Mouse (Mus musculus): ENCODE measurements around the gene Rhod. TPM values are rescaled to one million over a fixed set of nuclear protein-coding genes. Genes with fewer than 3 reads are reported as not detected.
A peak's percentile ranks its signal among the peaks of the same experiment; 100 is the strongest.
"Not testable (repeated sequence)": the region's sequence is repeated elsewhere in the genome, so short reads cannot be mapped to it uniquely, and the experiment has no call there.

Rhod gene
- polyA plus RNA-seq, 2 experiments from 2014 or later: 2.6 to 3.2 TPM

- no peak for ATAC-seq
Measured at GRCm38 (mm10) chr19:4398959-4399358, 40.3 kb downstream of the Rhod start.

GRCm38 (mm10) chr19:4398630-4398948, 40.6 kb downstream of the Rhod start:
- no peak for ATAC-seq

GRCm38 (mm10) chr19:4397798-4398629, 41.2 kb downstream of the Rhod start, which contains the start of gene Kdm2a:
Gene Kdm2a (minus strand): TSS chr19:4398285.
- peak; percentile 22 for ATAC-seq

- ATAC-seq: peak; percentile 84
Measured at GRCm38 (mm10) chr19:4396998-4397797, 42.0 kb downstream of the Rhod start.

GRCm38 (mm10) chr19:4396081-4396997, 42.9 kb downstream of the Rhod start:
- peak; percentile 24 for ATAC-seq

- ATAC-seq: no peak
Measured at GRCm38 (mm10) chr19:4387276-4387675, 52.0 kb downstream of the Rhod start.

- ATAC-seq: no peak
Measured at GRCm38 (mm10) chr19:4385026-4385425, 54.2 kb downstream of the Rhod start.

GRCm38 (mm10) chr19:4384322-4384721, 54.9 kb downstream of the Rhod start:
- no peak for ATAC-seq

- no peak for ATAC-seq
Measured at GRCm38 (mm10) chr19:4383306-4383705, 55.9 kb downstream of the Rhod start.

GRCm38 (mm10) chr19:4382303-4382702, 56.9 kb downstream of the Rhod start:
- ATAC-seq: not testable (repeated sequence)

Other genes starting within 250 kb of the Rhod start
- gene Tbc1d10c, start 248.1 kb downstream of the Rhod start, polyA plus RNA-seq (2017; shearing (Covaris generic)): 100 to 1,000 TPM; 594 to 924 TPM
- gene Ppp1ca, start 247.4 kb downstream of the Rhod start, polyA plus RNA-seq (2017; shearing (Covaris generic)): 100 to 1,000 TPM; 835 to 936 TPM
- 10 to 100 TPM; 63.6 to 83.6 TPM for gene Rad9a, start 237.8 kb downstream of the Rhod start, polyA plus RNA-seq (2017; shearing (Covaris generic))
- gene Clcf1, start 225.2 kb downstream of the Rhod start, polyA plus RNA-seq (2017; shearing (Covaris generic)): 10 to 100 TPM; 35.0 to 46.5 TPM
- not detected for gene AC109138.7, start 225.1 kb downstream of the Rhod start, polyA plus RNA-seq (2017; shearing (Covaris generic))
- gene Pold4, start 207.5 kb downstream of the Rhod start, polyA plus RNA-seq (2017; shearing (Covaris generic)): 100 to 1,000 TPM; 117 to 127 TPM
- gene Ssh3, start 170.3 kb downstream of the Rhod start, polyA plus RNA-seq (2017; shearing (Covaris generic)): 10 to 100 TPM in 1 of 2 experiments, 1 to 10 TPM in 1; 8.1 to 15.9 TPM
- gene Ankrd13d, start 156.3 kb downstream of the Rhod start, polyA plus RNA-seq (2017; shearing (Covaris generic)): 1 to 10 TPM; 2.4 to 2.5 TPM
- gene Grk2, start 133.2 kb downstream of the Rhod start, polyA plus RNA-seq (2017; shearing (Covaris generic)): 100 to 1,000 TPM in 1 of 2 experiments, 10 to 100 TPM in 1; 93.7 to 101 TPM
- 10 to 100 TPM; 90.1 to 95.4 TPM for gene Kdm2a, start 41.1 kb downstream of the Rhod start, polyA plus RNA-seq (2017; shearing (Covaris generic))
- gene Syt12, start 38.0 kb upstream of the Rhod start, polyA plus RNA-seq (2017; shearing (Covaris generic)): not detected
- not detected for gene 2010003K11Rik, start 59.2 kb upstream of the Rhod start, polyA plus RNA-seq (2017; shearing (Covaris generic))
- gene Pcx, start 71.0 kb upstream of the Rhod start, polyA plus RNA-seq (2017; shearing (Covaris generic)): 1 to 10 TPM in 1 of 2 experiments, under 1 TPM in 1; 0.73 to 3.6 TPM
- gene Lrfn4, start 176.2 kb upstream of the Rhod start, polyA plus RNA-seq (2017; shearing (Covaris generic)): not detected
- gene Rce1, start 186.2 kb upstream of the Rhod start, polyA plus RNA-seq (2017; shearing (Covaris generic)): 10 to 100 TPM; 45.3 to 50.7 TPM

Data from CD4-positive, CD25-positive, alpha-beta regulatory T cell, adult 4 months (primary cell).